ENCODE assay signal across 9 mouse cellular contexts in the genomic region with DNA sequence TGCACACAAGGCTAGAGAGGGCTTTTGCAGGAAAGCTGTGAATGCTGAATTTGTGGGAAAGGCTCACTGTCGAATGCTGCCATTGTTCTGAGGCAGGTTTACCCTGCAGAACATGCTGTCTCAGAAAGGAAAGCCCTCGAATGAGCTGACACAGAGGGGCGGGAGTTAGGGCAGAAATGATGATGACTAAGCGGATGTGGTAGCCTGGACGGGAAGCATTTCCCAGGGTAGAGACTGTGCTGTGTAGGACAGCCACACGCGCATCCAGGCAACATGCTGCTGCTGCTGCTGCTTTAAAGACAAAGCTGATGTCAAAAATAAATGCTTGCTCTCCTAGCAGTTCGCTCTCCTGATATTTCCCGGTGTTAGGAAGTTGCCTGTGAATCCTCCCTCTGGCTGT. TPM values are rescaled to one million over a fixed set of nuclear protein-coding genes. Genes with fewer than 3 reads are reported as not detected.
A peak's percentile ranks its signal among the peaks of the same experiment; 100 is the strongest.
DNase-seq lines count a peak whose midpoint lies in the region; ATAC-seq and TF ChIP-seq lines count a peak whose summit lies in the region.
"Had no signal": no experiment of that assay in that cellular context is flagged by ENCODE, and none has a peak within 500 bp of the region (broad histone marks: within the 10 kb centered on the region; RNA-seq: fewer than 3 reads in every experiment).

No protein-coding gene starts in this region.

- H3K79me2 ChIP-seq in C2C12 (ENCODE audit: control insufficient read depth, insufficient read depth) = no peaks in the 10 kb centered on the region

- no peak overlapping the region for H3K4me3 ChIP-seq in C2C12 (ENCODE audit: insufficient read depth, poor library complexity, severe bottlenecking)
- H3K4me3 ChIP-seq: neural tube, embryonic 12.5 days had no signal

- ATAC-seq in monocyte, adult 5-6 weeks (replicated peaks; ENCODE audit: insufficient number of reproducible peaks, low FRiP score, low TSS enrichment, poor library complexity, severe bottlenecking) = peak; percentile 64

- peak overlapping the region; percentile 30 for H3ac ChIP-seq in C2C12 (ENCODE audit: control insufficient read depth, insufficient read length, low read depth)

- no peaks in the 10 kb centered on the region for H3K79me3 ChIP-seq in C2C12 (ENCODE audit: low read depth)

- peak; percentile 19 for DNase-seq in gastrocnemius, adult 18-20 months (ENCODE audit: low spot score)
- no peak for DNase-seq in gastrocnemius, postnatal 4 days (ENCODE audit: low spot score in 2 of 2)
- peak; percentile 71 for DNase-seq in brain, adult 2 months (ENCODE audit: low read depth, low spot score)
- peak; percentile 30 for DNase-seq in kidney, postnatal 14 days
- no peak for DNase-seq in layer of hippocampus, postnatal 36 days
- no peak for DNase-seq in layer of hippocampus, adult 11-12 months (ENCODE audit: low spot score)

- H3K27me3 ChIP-seq in C2C12 (ENCODE audit: control insufficient read depth, insufficient read depth, insufficient read length) = no peaks in the 10 kb centered on the region
- H3K27me3 ChIP-seq: neural tube, embryonic 12.5 days had no signal

- no peaks in the 10 kb centered on the region for H3K36me3 ChIP-seq in C2C12 (ENCODE audit: control insufficient read depth, insufficient read depth)
- H3K36me3 ChIP-seq: neural tube, embryonic 12.5 days had no signal

- no peak for TF ChIP-seq CTCF in C2C12 (IDR thresholded peaks at IDR 0.05; ENCODE audit: control insufficient read depth, insufficient read depth, insufficient read length)

TF ChIP-seq in C2C12, 6 proteins besides CTCF, POLR2A, EP300 and RAD21:
- TF ChIP-seq MYOD1 (IDR thresholded peaks at IDR 0.05; ENCODE audit: control insufficient read depth, insufficient read length, low read depth) (no peak), MAX (IDR thresholded peaks at IDR 0.05) (peak; percentile 79)

RNA-seq across cellular contexts. Expression of a gene that starts 24.9 kb away (rescaled TPM):
- total RNA-seq in gastrocnemius, adult 18-20 months (2021) = 1 to 10 TPM; 5.0 to 6.7 TPM
- 1 to 10 TPM; 2.2 to 2.5 TPM for total RNA-seq in gastrocnemius, postnatal 4 days (2021)
- polyA plus RNA-seq in C2C12 (2012; fragmentation: generic; extraction: Trizol) = 0.12 TPM
- 1.4 to 3.3 TPM (median 1.6 TPM) in 3 replicates for total RNA-seq in monocyte, adult 5-6 weeks (2017)
- total RNA-seq in layer of hippocampus, postnatal 36 days (2021) = 100 to 1,000 TPM; 104 to 121 TPM

Comparison
In these comparisons a context has a peak if more than half of its experiments do, and no peak if none do; other contexts are left out.
1. DNase-seq: peak in gastrocnemius, adult 18-20 months (single experiment), brain, adult 2 months (single experiment) and kidney, postnatal 14 days (single experiment); none in gastrocnemius, postnatal 4 days (0 of 2), layer of hippocampus, postnatal 36 days (0 of 2) and layer of hippocampus, adult 11-12 months (single experiment).
2. RNA of a gene that starts 24.9 kb away (total RNA-seq): 104 to 121 TPM in layer of hippocampus, postnatal 36 days; 5.0 to 6.7 TPM in gastrocnemius, adult 18-20 months, 2.2 to 2.5 TPM in gastrocnemius, postnatal 4 days and 1.4 to 3.3 TPM in monocyte, adult 5-6 weeks; every median in the first group is over 10 times any median in the second.